8 mouse cellular contexts compared by ENCODE assay signal in genomic region chr4:133634043-133634410, GRCm38 (mm10). TPM values are rescaled to one million over a fixed set of nuclear protein-coding genes. Genes with fewer than 3 reads are reported as not detected.
A peak's percentile ranks its signal among the peaks of the same experiment; 100 is the strongest.
DNase-seq lines count a peak whose midpoint lies in the region; ATAC-seq lines count a peak whose summit lies in the region.
"Had no signal": no experiment of that assay in that cellular context is flagged by ENCODE, and none has a peak within 500 bp of the region (broad histone marks: within the 10 kb centered on the region; RNA-seq: fewer than 3 reads in every experiment).

No protein-coding gene starts in this region.

- H3K36me3 ChIP-seq in heart, embryonic 13.5 days: no peaks in the 10 kb centered on the region
- H3K36me3 ChIP-seq in midbrain, embryonic 11.5 days (ENCODE audit: control insufficient read depth, insufficient read depth, low read length): no peaks in the 10 kb centered on the region
- no peaks in the 10 kb centered on the region for H3K36me3 ChIP-seq in midbrain, embryonic 16.5 days (ENCODE audit: control insufficient read depth, insufficient read depth, low read length)
- no peaks in the 10 kb centered on the region for H3K36me3 ChIP-seq in liver, embryonic 16.5 days (ENCODE audit: control insufficient read depth, insufficient read depth)
- H3K36me3 ChIP-seq: neural tube, embryonic 12.5 days had no signal

- H3K4me1 ChIP-seq in heart, embryonic 13.5 days: peaks cover 35% of the 10 kb centered on the region
- peaks cover 7% of the 10 kb centered on the region for H3K4me1 ChIP-seq in midbrain, embryonic 11.5 days (ENCODE audit: control insufficient read depth, insufficient read depth, low read length)
- peaks cover 22% of the 10 kb centered on the region for H3K4me1 ChIP-seq in midbrain, embryonic 16.5 days (ENCODE audit: control insufficient read depth, insufficient read depth, low read length)
- H3K4me1 ChIP-seq in liver, embryonic 16.5 days (ENCODE audit: control insufficient read depth, low read depth, low read length): peaks cover 21% of the 10 kb centered on the region

- H3K9me3 ChIP-seq in heart, embryonic 13.5 days: no peaks in the 10 kb centered on the region
- H3K9me3 ChIP-seq in midbrain, embryonic 11.5 days (ENCODE audit: control insufficient read depth, low read length): no peaks in the 10 kb centered on the region
- H3K9me3 ChIP-seq in midbrain, embryonic 16.5 days (replicated peaks; ENCODE audit: control insufficient read depth, low read length, poor library complexity, severe bottlenecking): no peaks in the 10 kb centered on the region
- no peaks in the 10 kb centered on the region for H3K9me3 ChIP-seq in liver, embryonic 16.5 days (replicated peaks; ENCODE audit: control insufficient read depth, low read length)
- H3K9me3 ChIP-seq: neural tube, embryonic 12.5 days had no signal

- WGBS in heart, embryonic 13.5 days: 78% methylated on average over 5 of the region's 5 CpGs
- WGBS in midbrain, embryonic 11.5 days: 79% methylated on average over 5 of the region's 5 CpGs
- 84% methylated on average over 5 of the region's 5 CpGs for WGBS in midbrain, embryonic 16.5 days
- 65% methylated on average over 5 of the region's 5 CpGs for WGBS in liver, embryonic 16.5 days (ENCODE audit: insufficient replicate concordance)

- peak overlapping the region; percentile 82 for H3K4me2 ChIP-seq in heart, embryonic 13.5 days
- no peak overlapping the region for H3K4me2 ChIP-seq in midbrain, embryonic 11.5 days
- no peak overlapping the region for H3K4me2 ChIP-seq in midbrain, embryonic 16.5 days (ENCODE audit: low read length)
- peak overlapping the region; percentile 95 for H3K4me2 ChIP-seq in liver, embryonic 16.5 days (ENCODE audit: low read depth, low read length)

- DNase-seq in heart, postnatal 4 days: no peak
- peak; percentile 37 for DNase-seq in midbrain, embryonic 11.5 days (ENCODE audit: low spot score, missing footprints)
- DNase-seq in R1 (ENCODE audit: low read depth, low spot score): peak; percentile 65
- DNase-seq in adipocyte (ENCODE audit: low spot score): no peak

- no peak overlapping the region for H3K4me3 ChIP-seq in heart, embryonic 13.5 days
- H3K4me3 ChIP-seq in midbrain, embryonic 11.5 days (ENCODE audit: low read depth, low read length): no peak overlapping the region
- H3K4me3 ChIP-seq in midbrain, embryonic 16.5 days (ENCODE audit: low read depth, low read length): no peak overlapping the region
- no peak overlapping the region; the same call in 1 of the 2 replicates for H3K4me3 ChIP-seq in liver, embryonic 16.5 days (ENCODE audit: low read depth, low read length)

- H3K27ac ChIP-seq in heart, embryonic 13.5 days (replicated peaks): no peak overlapping the region
- no peak overlapping the region for H3K27ac ChIP-seq in midbrain, embryonic 11.5 days (ENCODE audit: low read depth, low read length)
- no peak overlapping the region for H3K27ac ChIP-seq in midbrain, embryonic 16.5 days (ENCODE audit: low read length)
- H3K27ac ChIP-seq in liver, embryonic 16.5 days (ENCODE audit: low read length): no peak overlapping the region
- H3K27ac ChIP-seq: neural tube, embryonic 12.5 days had no signal

- peak overlapping the region; percentile 96 for H3K9ac ChIP-seq in heart, embryonic 13.5 days
- H3K9ac ChIP-seq in midbrain, embryonic 11.5 days (ENCODE audit: low read length): no peak overlapping the region
- H3K9ac ChIP-seq in midbrain, embryonic 16.5 days (ENCODE audit: low read depth, low read length): no peak overlapping the region
- H3K9ac ChIP-seq in liver, embryonic 16.5 days (ENCODE audit: low read depth, low read length): no peak overlapping the region

- no peak for ATAC-seq in heart, embryonic 13.5 days (ENCODE audit: extremely low read depth, insufficient number of reproducible peaks, low FRiP score, low TSS enrichment)
- no peak for ATAC-seq in midbrain, embryonic 11.5 days (ENCODE audit: low FRiP score)
- ATAC-seq in midbrain, embryonic 16.5 days: no peak
- ATAC-seq in liver, embryonic 16.5 days (ENCODE audit: low read depth): no peak

- H3K27me3 ChIP-seq in heart, embryonic 13.5 days (replicated peaks): no peaks in the 10 kb centered on the region
- H3K27me3 ChIP-seq in midbrain, embryonic 11.5 days (ENCODE audit: control insufficient read depth, insufficient read depth, low read length): no peaks in the 10 kb centered on the region
- H3K27me3 ChIP-seq in midbrain, embryonic 16.5 days (ENCODE audit: control insufficient read depth, insufficient read depth, low read depth, low read length): no peaks in the 10 kb centered on the region
- H3K27me3 ChIP-seq in liver, embryonic 16.5 days (ENCODE audit: control insufficient read depth, insufficient read depth, low read depth, low read length): no peaks in the 10 kb centered on the region
- H3K27me3 ChIP-seq: neural tube, embryonic 12.5 days had no signal

RNA-seq across cellular contexts. Expression of gene Zdhhc18, which starts 15.9 kb away (rescaled TPM):
- polyA plus RNA-seq in heart, embryonic 13.5 days (2015; fragmentation: Nextera tagmentation; extraction: Ambion mirVana): 1.5 and 1.6 TPM in 2 replicates
- 10 to 100 TPM; 21.4 to 22.1 TPM for total RNA-seq in heart, postnatal 4 days (2021)
- polyA plus RNA-seq in midbrain, embryonic 11.5 days (2014; fragmentation: Nextera tagmentation; extraction: Ambion mirVana): 1.8 and 3.5 TPM in 2 replicates
- 3.5 and 4.7 TPM in 2 replicates for polyA plus RNA-seq in midbrain, embryonic 16.5 days (2015; fragmentation: Nextera tagmentation; extraction: Ambion mirVana)
- 0.79 and 1.1 TPM in 2 replicates for polyA plus RNA-seq in liver, embryonic 16.5 days (2015; fragmentation: Nextera tagmentation; extraction: Ambion mirVana)

RNA-seq across cellular contexts. Expression of gene Sfn, which starts 32.1 kb away (rescaled TPM):
- 1.2 and 2.9 TPM in 2 replicates for polyA plus RNA-seq in heart, embryonic 13.5 days (2015; fragmentation: Nextera tagmentation; extraction: Ambion mirVana)
- total RNA-seq in heart, postnatal 4 days (2021): 1 to 10 TPM; 1.3 to 1.4 TPM
- polyA plus RNA-seq in midbrain, embryonic 11.5 days (2014; fragmentation: Nextera tagmentation; extraction: Ambion mirVana): 6.0 and 7.8 TPM in 2 replicates
- polyA plus RNA-seq in midbrain, embryonic 16.5 days (2015; fragmentation: Nextera tagmentation; extraction: Ambion mirVana): 1.1 and 1.2 TPM in 2 replicates
- 0.27 and 0.61 TPM in 2 replicates for polyA plus RNA-seq in liver, embryonic 16.5 days (2015; fragmentation: Nextera tagmentation; extraction: Ambion mirVana)

RNA-seq across cellular contexts. Expression of gene Pigv, which starts 38.4 kb away (rescaled TPM):
- polyA plus RNA-seq in heart, embryonic 13.5 days (2015; fragmentation: Nextera tagmentation; extraction: Ambion mirVana): 12.8 and 15.7 TPM in 2 replicates
- total RNA-seq in heart, postnatal 4 days (2021): 10 to 100 TPM in 1 of 2 experiments, 1 to 10 TPM in 1; 9.8 to 12.0 TPM
- 9.6 and 12.4 TPM in 2 replicates for polyA plus RNA-seq in midbrain, embryonic 11.5 days (2014; fragmentation: Nextera tagmentation; extraction: Ambion mirVana)
- polyA plus RNA-seq in midbrain, embryonic 16.5 days (2015; fragmentation: Nextera tagmentation; extraction: Ambion mirVana): 14.7 and 18.5 TPM in 2 replicates
- polyA plus RNA-seq in liver, embryonic 16.5 days (2015; fragmentation: Nextera tagmentation; extraction: Ambion mirVana): 6.0 and 6.7 TPM in 2 replicates

RNA-seq across cellular contexts. Expression of gene Gpn2, which starts 49.9 kb away (rescaled TPM):
- polyA plus RNA-seq in heart, embryonic 13.5 days (2015; fragmentation: Nextera tagmentation; extraction: Ambion mirVana): 11.2 and 12.8 TPM in 2 replicates
- total RNA-seq in heart, postnatal 4 days (2021): 10 to 100 TPM; 11.0 to 11.1 TPM
- 24.2 and 28.6 TPM in 2 replicates for polyA plus RNA-seq in midbrain, embryonic 11.5 days (2014; fragmentation: Nextera tagmentation; extraction: Ambion mirVana)
- 16.1 and 17.0 TPM in 2 replicates for polyA plus RNA-seq in midbrain, embryonic 16.5 days (2015; fragmentation: Nextera tagmentation; extraction: Ambion mirVana)
- polyA plus RNA-seq in liver, embryonic 16.5 days (2015; fragmentation: Nextera tagmentation; extraction: Ambion mirVana): 6.5 and 8.6 TPM in 2 replicates

RNA-seq across cellular contexts. Expression of gene Gpatch3, which starts 59.5 kb away (rescaled TPM):
- polyA plus RNA-seq in heart, embryonic 13.5 days (2015; fragmentation: Nextera tagmentation; extraction: Ambion mirVana): 5.0 and 5.3 TPM in 2 replicates
- total RNA-seq in heart, postnatal 4 days (2021): 1 to 10 TPM; 5.2 to 6.0 TPM
- polyA plus RNA-seq in midbrain, embryonic 11.5 days (2014; fragmentation: Nextera tagmentation; extraction: Ambion mirVana): 6.8 and 7.8 TPM in 2 replicates
- 6.1 and 6.5 TPM in 2 replicates for polyA plus RNA-seq in midbrain, embryonic 16.5 days (2015; fragmentation: Nextera tagmentation; extraction: Ambion mirVana)
- polyA plus RNA-seq in liver, embryonic 16.5 days (2015; fragmentation: Nextera tagmentation; extraction: Ambion mirVana): 2.9 and 3.2 TPM in 2 replicates

Comparison
In these comparisons a context has a peak if more than half of its experiments do, and no peak if none do; other contexts are left out.
1. H3K4me2 ChIP-seq: peak in heart, embryonic 13.5 days (single experiment) and liver, embryonic 16.5 days (single experiment); none in midbrain, embryonic 11.5 days (single experiment) and midbrain, embryonic 16.5 days (single experiment).
2. DNase-seq: peak in midbrain, embryonic 11.5 days (single experiment) and R1 (single experiment); none in heart, postnatal 4 days (single experiment) and adipocyte (single experiment).